Mouse (Mus musculus): ENCODE data around the gene Cr1l.

Cr1l gene

DNA sequence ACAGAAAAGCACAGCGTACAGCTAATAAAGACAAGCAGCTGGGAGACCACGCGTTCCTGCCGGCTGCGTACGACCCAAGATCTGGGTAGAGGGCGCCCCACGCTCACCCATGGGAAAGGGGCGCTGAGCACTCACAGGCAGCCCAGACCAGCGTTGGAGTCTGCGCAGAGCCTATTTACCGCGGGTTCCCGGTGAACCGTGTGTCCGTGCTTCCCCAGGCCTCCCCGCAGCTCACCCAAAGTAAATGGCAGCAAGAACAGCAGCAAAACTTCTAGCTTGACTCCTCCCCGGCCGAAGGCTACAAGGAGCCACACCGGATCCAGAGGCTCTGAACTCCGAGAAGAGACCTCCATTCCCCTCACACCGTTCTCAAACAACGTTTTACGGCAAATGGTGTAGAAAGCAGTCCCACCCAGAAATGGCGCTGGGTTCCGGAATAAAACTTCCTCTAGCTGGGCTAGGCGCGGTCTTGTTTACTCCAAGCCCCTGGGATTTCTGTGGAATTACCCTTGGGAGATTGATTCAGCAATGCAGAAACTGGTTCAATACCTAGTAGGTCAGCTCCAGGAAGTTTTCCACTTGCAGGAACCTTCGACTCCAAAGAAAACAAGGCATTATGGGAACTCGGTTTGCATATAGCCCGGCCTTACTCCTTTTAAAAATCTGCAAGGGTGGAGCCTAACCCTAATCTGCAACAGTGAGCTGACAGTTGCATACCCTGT is at the start of gene Cr1l:
Cr1l (minus strand) TSS at position 634 of the 722 bp plus-strand sequence.
- peak; percentile 82 to 87 for DNase-seq

DNA sequence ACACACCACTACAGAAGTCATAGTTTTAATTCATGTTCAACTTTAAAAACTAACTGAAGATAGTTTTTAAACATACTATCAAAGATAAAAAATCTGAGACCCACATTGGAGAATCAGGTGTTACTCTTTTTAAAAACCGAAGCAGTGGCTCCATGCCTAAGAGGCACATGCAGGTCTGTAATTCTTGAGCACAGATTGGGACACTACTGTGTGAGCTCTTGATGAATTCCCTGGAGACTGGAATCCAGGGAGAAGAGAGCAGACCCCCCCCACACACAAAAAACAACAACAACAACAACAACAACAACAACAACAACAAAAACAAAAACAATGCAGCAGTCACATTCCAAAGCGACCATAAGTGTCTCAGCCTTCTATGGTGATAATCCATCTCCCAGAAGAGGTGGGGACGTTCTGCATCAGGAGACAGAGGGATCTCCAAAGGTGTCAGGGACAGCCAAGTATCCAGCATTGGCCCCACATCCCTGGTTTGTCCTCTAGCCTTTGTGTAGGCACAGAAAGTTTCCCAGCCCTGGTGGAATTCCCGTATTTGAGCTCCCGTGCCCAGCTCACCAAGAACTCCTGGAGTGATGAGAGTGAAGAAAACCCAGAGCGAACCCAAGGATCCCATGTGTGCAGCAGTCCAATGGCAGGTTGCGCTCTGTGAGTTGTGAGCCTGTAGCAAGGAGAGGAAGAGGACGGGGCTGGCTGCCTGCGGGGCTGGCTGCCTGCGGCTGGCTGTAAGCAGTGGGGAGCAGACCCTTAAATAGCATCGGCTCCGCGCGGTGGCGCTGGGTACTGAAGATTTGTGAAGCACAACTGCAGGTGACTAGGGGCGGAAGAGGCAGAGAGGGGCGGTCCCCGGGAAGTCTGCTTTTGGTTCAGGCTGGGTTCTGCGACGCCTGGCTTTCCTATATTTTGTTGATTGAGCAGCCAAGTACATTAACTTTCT is 44.9 kb upstream of the Cr1l start, which contains the start of gene Cr2:
Cr2 (minus strand) TSS at position 737 of the 952 bp plus-strand sequence.
- peak; percentile 47 to 52 for DNase-seq

DNA sequence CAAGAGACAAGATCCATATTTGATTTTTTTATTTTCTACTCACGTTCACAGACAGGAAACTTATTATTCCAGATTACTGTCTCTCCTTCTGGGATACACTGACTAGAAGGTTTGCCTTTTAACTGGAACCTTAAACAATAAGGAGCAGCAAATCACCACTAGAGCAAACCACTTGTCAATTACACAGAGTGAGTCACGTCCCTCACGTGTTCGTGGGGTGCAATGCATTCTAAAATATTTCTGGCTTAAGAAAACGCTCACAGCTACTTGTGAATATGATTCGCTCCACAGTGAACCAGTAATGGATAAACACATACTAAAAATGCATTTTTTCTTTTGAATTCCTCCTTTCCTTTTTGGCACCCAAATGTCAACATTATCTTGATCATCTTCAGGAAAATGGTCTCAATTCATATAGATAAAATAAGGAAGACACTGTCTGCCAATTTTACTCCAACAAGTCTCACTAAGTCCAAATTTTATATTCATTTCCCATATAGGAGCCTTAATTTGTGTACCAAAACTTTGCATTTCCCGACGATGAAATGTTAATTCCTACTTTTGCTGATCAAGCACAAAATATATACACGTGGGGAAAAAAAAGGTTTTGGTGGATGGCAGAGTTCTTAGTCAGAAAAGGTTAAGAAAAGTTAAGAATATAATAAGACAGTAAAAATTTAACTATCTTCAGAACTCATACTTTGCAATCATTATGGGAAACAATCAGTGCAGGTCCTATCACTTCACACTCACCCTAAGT is 33.8 kb upstream of the Cr1l start:
- DNase-seq = no peak

DNA sequence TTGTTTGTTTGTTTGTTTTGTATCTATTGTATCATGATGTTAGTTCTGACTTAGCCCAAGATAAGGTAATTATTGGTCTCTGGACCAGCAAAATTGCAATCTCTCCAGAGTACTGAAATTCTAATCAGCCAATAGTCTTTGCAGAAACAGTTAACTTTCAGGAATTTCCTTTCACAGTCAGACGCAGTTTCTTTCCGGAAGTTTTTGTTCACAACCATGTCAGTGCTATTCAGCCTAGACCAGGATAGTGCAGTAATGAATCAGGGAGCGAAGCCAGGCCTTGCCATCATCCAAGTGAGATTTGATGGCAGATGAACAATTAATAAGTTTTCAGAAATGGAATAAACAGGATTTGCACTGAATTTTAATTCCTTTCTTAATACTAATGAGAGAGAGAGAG is 684 bp upstream of the Cr1l start:
- peak in 1 of 2 experiments; percentile 13 for DNase-seq

DNA sequence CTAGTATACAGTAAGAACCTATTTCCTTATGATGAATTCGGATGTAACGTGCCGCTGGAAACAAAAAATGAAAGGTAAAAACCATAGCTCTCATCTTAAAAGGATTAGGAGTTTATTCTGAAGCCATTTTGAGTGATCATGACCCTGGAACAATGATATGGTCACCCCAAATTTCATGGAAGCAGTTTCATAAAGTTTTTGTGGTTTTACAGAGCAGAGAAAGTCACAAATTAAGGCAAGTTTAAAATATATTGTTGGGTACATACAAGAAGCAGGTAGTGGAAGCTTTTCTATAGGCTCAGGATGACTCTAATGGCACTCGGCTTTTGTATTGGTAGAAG is 259 bp upstream of the Cr1l start:
- no peak for DNase-seq

DNA sequence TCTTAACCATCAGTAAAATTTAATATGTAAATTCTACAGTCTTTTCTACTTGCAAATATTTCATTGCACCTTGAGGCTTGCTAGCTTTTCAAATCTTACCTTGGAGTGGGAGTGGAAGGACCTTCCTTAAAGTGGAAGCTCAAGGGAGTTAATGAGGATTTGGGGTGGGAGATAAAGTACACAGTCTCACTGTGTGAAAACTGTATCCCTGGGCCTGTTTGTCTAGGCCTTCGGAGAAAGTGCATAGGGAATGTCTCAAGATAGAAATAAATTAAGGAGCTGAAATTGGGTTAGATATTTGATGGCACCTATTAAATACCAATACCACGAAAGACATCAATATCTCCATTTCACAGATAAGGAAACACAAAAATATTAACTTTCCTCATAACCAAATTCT is 907 bp downstream of the Cr1l start:
- DNase-seq = no peak

DNA sequence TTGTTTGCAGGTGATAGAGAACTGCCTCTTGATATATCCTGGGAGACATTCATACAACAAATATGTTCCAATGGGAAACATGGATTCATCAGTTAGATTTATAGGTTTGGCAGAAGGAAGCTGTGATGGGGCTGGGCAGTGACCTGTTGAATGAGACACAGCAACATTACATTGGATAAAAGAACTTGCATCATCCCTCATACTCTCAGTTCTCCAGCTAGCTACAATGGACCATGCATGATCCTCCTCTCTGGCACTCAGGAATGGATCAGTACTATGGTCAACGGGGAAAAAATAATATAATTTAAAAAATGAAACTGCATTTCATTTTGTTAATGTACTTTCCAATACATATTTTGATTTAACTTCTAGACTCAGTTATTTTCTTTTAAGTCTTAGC is 1.5 kb downstream of the Cr1l start:
- peak in 1 of 2 experiments; percentile 3 for DNase-seq

DNA sequence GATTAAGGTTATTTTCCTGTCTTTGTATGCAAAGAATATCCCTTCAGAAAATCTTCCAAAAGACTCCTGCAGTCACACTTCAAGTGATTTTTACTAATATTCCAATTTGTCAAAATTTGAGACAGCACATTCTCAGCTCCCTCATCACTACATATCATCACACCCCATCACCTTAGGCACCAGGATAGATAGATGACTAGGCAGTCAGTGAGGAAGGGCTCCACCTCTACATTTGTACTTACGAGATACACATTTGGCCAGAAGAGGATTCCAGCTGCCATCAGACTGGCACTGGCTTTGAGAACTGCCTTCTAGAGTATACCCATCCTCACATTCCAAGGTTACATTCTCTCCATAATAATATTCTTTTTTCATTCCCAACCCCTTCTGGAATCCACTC is 17.0 kb downstream of the Cr1l start:
- no peak for DNase-seq

DNA sequence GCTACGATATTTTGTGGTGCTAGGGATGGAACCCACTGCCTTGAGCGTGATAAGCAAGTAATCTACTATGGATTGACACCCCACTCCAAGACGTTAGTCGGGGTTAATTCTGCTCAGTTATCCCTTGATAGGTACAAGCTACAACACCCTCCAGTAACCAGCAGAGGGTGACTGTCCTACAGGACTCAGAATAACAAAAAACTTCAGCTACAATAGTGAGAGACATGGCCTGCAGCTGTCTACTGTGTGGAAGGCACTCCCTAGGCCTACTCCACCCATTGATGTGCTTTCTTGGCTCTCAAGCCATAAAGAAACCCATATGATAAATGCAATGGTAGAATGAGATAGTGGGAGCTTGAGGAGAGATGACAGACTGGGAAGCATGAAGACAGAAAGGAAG is 17.8 kb downstream of the Cr1l start:
- DNase-seq = no peak

DNA sequence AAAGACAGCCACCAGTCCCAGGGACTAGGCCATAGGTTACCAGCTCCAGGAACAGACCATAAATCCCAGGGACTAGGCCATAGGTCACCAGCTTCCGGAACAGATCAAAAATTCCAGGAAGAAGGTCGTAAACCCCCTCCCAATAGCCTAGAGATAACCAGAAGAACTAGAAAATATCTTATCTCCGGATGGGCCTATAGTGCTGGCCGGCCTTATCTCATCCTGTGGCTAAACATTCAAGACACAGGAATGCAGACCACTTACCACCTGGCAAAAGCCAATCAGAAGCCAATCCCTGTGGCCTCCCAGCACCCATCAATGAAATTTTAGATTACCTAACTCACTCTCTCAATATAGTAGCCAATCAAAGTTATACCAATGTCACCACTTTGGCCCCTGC is 30.7 kb downstream of the Cr1l start:
- DNase-seq = no peak

DNA sequence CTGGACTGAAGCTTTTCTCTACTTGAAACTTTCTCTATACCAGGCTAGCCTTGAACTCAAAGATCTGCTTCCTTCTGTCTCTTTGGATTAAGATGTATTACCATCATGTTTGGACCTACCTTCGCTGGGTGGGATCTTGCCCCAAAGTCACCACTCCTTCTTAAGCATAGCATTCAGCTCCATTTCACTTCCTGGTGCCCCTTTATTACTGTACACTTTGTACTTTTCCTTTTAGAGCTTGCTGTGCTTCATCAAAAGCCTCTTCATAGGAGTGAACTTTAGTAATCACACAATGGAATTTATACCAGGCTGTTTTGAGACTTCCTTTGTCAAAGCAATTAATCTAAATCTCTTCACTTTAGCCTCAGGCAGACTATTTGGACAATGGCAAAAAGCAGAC is 33.4 kb downstream of the Cr1l start:
- no peak for DNase-seq

DNA sequence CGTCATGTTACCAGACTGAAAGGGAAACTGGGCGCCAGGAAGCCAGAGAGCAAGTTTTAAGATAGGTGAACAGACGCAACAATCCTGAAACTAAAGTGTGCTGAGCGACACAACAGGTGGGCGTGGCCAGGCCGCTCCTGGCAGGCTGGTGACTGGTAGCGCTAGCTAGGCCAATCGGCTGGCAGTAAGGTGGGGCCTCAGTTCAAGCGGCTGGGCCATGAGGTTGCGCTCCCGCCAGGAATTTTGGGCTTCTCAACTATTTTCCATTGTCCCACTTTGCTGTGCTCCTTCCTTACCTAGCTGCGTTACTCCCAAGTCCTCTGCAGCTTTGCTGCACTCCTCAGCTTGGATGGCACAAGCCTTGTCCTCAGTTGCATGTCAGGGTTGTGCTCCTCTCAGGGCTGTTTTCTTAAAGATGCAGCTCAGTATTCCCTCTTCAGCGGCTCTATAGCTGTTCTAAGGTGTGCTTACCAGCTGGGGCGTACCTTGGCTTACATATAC is 39.1 kb downstream of the Cr1l start, which contains the start of gene Cd46:
Cd46 (minus strand) TSS at position 30 of the 501 bp plus-strand sequence.
- DNase-seq = peak; percentile 45 to 49

DNA sequence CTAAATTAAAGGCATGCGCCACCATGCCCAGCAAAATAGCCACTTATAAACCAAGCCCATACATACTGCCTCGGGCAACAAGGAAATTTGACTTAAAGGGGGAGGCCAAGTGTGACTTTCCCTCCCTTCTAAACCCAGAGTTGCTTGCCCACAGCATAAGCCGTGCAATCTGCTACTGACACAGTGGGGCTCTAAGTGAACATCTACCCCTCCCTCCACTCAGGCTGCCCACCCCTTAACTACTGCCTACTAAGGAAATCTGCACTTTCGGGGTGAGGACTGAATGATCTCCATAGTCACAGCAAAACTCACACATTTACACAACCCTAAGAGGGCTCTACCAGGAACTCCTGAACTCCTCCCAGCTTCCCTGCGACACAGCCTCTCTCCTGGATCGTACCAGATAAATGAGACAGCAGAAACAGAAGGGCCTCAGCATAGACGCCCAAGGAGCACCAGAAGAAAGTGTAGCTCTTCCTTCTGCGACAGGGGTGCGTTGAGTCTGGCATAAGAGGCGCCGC is 39.6 kb downstream of the Cr1l start:
- DNase-seq = no peak

DNA sequence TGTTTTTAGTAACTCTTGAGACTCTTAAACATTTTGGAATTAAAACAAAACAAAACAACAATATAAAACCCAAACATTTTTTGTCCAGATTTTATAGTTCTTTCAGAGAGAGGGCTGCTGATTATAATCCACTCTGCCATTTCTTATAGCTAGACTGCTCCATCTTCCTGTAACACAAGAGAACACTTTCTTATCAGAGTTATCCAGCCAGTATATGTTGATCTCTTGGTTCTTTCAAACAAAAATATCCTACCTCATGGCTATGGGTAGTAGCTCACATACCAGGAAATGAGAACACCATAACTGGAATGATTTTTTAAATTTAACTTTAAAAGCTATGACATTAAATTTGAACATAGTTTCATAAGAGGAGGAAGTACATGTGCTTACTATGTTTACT is 49.2 kb downstream of the Cr1l start:
- no peak for DNase-seq
